Mouse (Mus musculus): ENCODE measurements around the gene Ldhal6b. TPM values are rescaled to one million over a fixed set of nuclear protein-coding genes. Genes with fewer than 3 reads are reported as not detected.
"Not testable (repeated sequence)": the region's sequence is repeated elsewhere in the genome, so short reads cannot be mapped to it uniquely, and the experiment has no call there.

Ldhal6b gene
- 0.75 and 0.76 TPM in 2 replicates for polyA plus RNA-seq (2012; rRNA removed)

- Histone ChIP-seq H3K27ac (ENCODE audit: insufficient read depth, low read length) (no peak within 1 kb of the TSS), H3K4me3 (replicated peaks; ENCODE audit: insufficient read depth, low read depth, low read length) (no peak within 1 kb of the TSS), H3K4me1 (ENCODE audit: control insufficient read depth, insufficient read depth, low read length) (peaks cover 3% of the 10 kb centered on the region), H3K27me3 (ENCODE audit: control insufficient read depth, insufficient read depth, low read length) (no peaks in the 10 kb centered on the region)
- 98% methylated on average over 11 of the region's 11 CpGs for WGBS
- TF ChIP-seq CTCF (IDR thresholded peaks at IDR 0.05; ENCODE audit: borderline replicate concordance, insufficient read depth, low read depth, low read length) (no peak), POLR2A (IDR thresholded peaks at IDR 0.05; ENCODE audit: borderline replicate concordance, insufficient read depth, low read length) (no peak)
- no peak for DNase-seq
These were observed at the start of gene Ldhal6b for GRCm38 (mm10) chr17:5418545-5418944. TSS of gene Ldhal6b (minus strand) at chr17:5418767.

DNA sequence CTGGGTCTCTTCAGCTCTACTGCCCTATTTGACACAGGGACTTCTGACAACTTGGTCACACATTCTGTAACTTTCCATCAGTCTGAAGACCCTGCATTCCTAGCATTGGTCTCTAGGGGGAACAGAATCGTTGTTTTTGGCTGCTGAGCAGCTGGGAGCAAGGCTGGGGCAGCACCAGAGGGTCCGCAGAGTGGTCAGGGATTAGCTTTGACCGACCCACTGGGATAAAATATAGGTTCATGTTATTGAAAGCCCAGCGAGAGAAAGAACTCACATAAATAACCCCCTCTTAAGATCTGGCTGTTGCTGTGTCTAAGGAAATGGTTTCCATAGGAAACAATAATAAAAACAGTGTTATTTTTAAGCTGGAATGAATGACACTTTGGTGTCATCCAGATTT, 48.6 kb upstream of the Ldhal6b start:
- H3K27me3 ChIP-seq (ENCODE audit: control insufficient read depth, insufficient read depth, low read length), result no peaks in the 10 kb centered on the region
- TF ChIP-seq POLR2A (IDR thresholded peaks at IDR 0.05; ENCODE audit: borderline replicate concordance, insufficient read depth, low read length) (no peak), CTCF (IDR thresholded peaks at IDR 0.05; ENCODE audit: borderline replicate concordance, insufficient read depth, low read depth, low read length) (no peak)
- no peak overlapping the region for H3K27ac ChIP-seq (ENCODE audit: insufficient read depth, low read length)
- 21% methylated on average over 4 of the region's 4 CpGs for WGBS
- no peak for DNase-seq
- H3K4me1 ChIP-seq (ENCODE audit: control insufficient read depth, insufficient read depth, low read length), result no peaks in the 10 kb centered on the region
- H3K4me3 ChIP-seq (replicated peaks; ENCODE audit: insufficient read depth, low read depth, low read length), result no peak overlapping the region

- TF ChIP-seq CTCF (IDR thresholded peaks at IDR 0.05; ENCODE audit: borderline replicate concordance, insufficient read depth, low read depth, low read length), result no peak
- no peak for TF ChIP-seq POLR2A (IDR thresholded peaks at IDR 0.05; ENCODE audit: borderline replicate concordance, insufficient read depth, low read length)
- Histone ChIP-seq H3K27me3 (ENCODE audit: control insufficient read depth, insufficient read depth, low read length) (no peaks in the 10 kb centered on the region), H3K4me3 (replicated peaks; ENCODE audit: insufficient read depth, low read depth, low read length) (no peak overlapping the region), H3K27ac (ENCODE audit: insufficient read depth, low read length) (no peak overlapping the region), H3K4me1 (ENCODE audit: control insufficient read depth, insufficient read depth, low read length) (no peaks in the 10 kb centered on the region)
- 57% methylated on average over 8 of the region's 8 CpGs for WGBS
- no peak for DNase-seq
These were observed 48.2 kb upstream of the Ldhal6b start for GRCm38 (mm10) chr17:5466736-5467135.

- WGBS, result 83% methylated on average over 2 of the region's 2 CpGs
- TF ChIP-seq POLR2A (IDR thresholded peaks at IDR 0.05; ENCODE audit: borderline replicate concordance, insufficient read depth, low read length), result no peak
- no peak for TF ChIP-seq CTCF (IDR thresholded peaks at IDR 0.05; ENCODE audit: borderline replicate concordance, insufficient read depth, low read depth, low read length)
These were observed 45.3 kb upstream of the Ldhal6b start for GRCm38 (mm10) chr17:5463912-5464311.

DNA sequence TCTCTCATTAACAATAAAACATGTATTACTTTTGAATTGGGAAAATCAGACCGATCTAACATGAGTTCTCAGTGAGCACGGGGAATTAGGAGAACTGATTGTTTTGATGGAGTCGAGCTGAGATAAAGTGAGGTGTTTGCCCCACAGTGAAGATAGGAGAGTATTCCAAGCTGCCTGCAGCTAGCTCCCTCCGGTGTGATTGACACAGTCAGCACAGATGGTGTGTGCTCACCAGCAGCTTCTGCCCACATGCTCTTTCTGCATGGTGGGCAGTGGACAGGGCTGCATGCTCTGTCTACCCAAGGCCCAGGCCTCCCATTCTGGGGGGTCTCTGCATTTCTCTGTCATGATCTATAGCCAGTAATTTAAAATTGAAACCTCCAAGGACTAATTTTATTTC, 35.1 kb upstream of the Ldhal6b start:
- no peak for DNase-seq
- no peak for TF ChIP-seq CTCF (IDR thresholded peaks at IDR 0.05; ENCODE audit: borderline replicate concordance, insufficient read depth, low read depth, low read length)
- TF ChIP-seq POLR2A (IDR thresholded peaks at IDR 0.05; ENCODE audit: borderline replicate concordance, insufficient read depth, low read length), result no peak
- Histone ChIP-seq H3K4me1 (ENCODE audit: control insufficient read depth, insufficient read depth, low read length) (no peaks in the 10 kb centered on the region; the same call in 1 of the 2 replicates), H3K27ac (ENCODE audit: insufficient read depth, low read length) (no peak overlapping the region), H3K4me3 (replicated peaks; ENCODE audit: insufficient read depth, low read depth, low read length) (no peak overlapping the region), H3K27me3 (ENCODE audit: control insufficient read depth, insufficient read depth, low read length) (no peaks in the 10 kb centered on the region)
- WGBS, result 39% methylated on average over 4 of the region's 4 CpGs

More at GRCm38 (mm10) chr17:5463912-5464311, 45.3 kb upstream of the Ldhal6b start:
- no peak overlapping the region for H3K27ac ChIP-seq (ENCODE audit: insufficient read depth, low read length)
- H3K27me3 ChIP-seq (ENCODE audit: control insufficient read depth, insufficient read depth, low read length), result no peaks in the 10 kb centered on the region
- DNase-seq, result no peak
- no peaks in the 10 kb centered on the region for H3K4me1 ChIP-seq (ENCODE audit: control insufficient read depth, insufficient read depth, low read length)
- H3K4me3 ChIP-seq (replicated peaks; ENCODE audit: insufficient read depth, low read depth, low read length), result no peak overlapping the region

GRCm38 (mm10) chr17:5443751-5444150, 25.2 kb upstream of the Ldhal6b start:
- WGBS, result 40% methylated on average over 5 of the region's 5 CpGs
- no peak for TF ChIP-seq POLR2A (IDR thresholded peaks at IDR 0.05; ENCODE audit: borderline replicate concordance, insufficient read depth, low read length)
- no peak for TF ChIP-seq CTCF (IDR thresholded peaks at IDR 0.05; ENCODE audit: borderline replicate concordance, insufficient read depth, low read depth, low read length)
- Histone ChIP-seq H3K4me3 (replicated peaks; ENCODE audit: insufficient read depth, low read depth, low read length) (no peak overlapping the region), H3K4me1 (ENCODE audit: control insufficient read depth, insufficient read depth, low read length) (no peaks in the 10 kb centered on the region), H3K27me3 (ENCODE audit: control insufficient read depth, insufficient read depth, low read length) (no peaks in the 10 kb centered on the region), H3K27ac (ENCODE audit: insufficient read depth, low read length) (no peak overlapping the region)
- DNase-seq, result no peak

GRCm38 (mm10) chr17:5443260-5443659, 24.7 kb upstream of the Ldhal6b start:
- TF ChIP-seq POLR2A (IDR thresholded peaks at IDR 0.05; ENCODE audit: borderline replicate concordance, insufficient read depth, low read length) (no peak), CTCF (IDR thresholded peaks at IDR 0.05; ENCODE audit: borderline replicate concordance, insufficient read depth, low read depth, low read length) (no peak)
- Histone ChIP-seq H3K4me1 (ENCODE audit: control insufficient read depth, insufficient read depth, low read length) (no peaks in the 10 kb centered on the region; the same call in 1 of the 2 replicates), H3K4me3 (replicated peaks; ENCODE audit: insufficient read depth, low read depth, low read length) (no peak overlapping the region), H3K27ac (ENCODE audit: insufficient read depth, low read length) (no peak overlapping the region), H3K27me3 (ENCODE audit: control insufficient read depth, insufficient read depth, low read length) (no peaks in the 10 kb centered on the region)
- no peak for DNase-seq
- WGBS, result 65% methylated on average over 3 of the region's 3 CpGs

GRCm38 (mm10) chr17:5442403-5442802, 23.8 kb upstream of the Ldhal6b start:
- not testable (repeated sequence) for DNase-seq; H3K27me3 ChIP-seq (ENCODE audit: control insufficient read depth, insufficient read depth, low read length); H3K27ac ChIP-seq (ENCODE audit: insufficient read depth, low read length); H3K4me1 ChIP-seq (ENCODE audit: control insufficient read depth, insufficient read depth, low read length); H3K4me3 ChIP-seq (replicated peaks; ENCODE audit: insufficient read depth, low read depth, low read length)
- 84% methylated on average over 5 of the region's 5 CpGs for WGBS
